Mouse (Mus musculus) stomach, embryonic 15.5 days (tissue): Measurements from ENCODE around the gene Gm20431. TPM values are rescaled to one million over a fixed set of nuclear protein-coding genes. Genes with fewer than 3 reads are reported as not detected.

Source experiments
- ATAC-seq: fragments of 200-750 bp; cut with Nextera tagmentation; 2 replicates; pipeline ENCODE4 v1.8.0; 2017; ENCODE audit warnings: low read depth, moderate number of reproducible peaks, moderate TSS enrichment; ENCODE audit not compliant: insufficient read depth, low FRiP score
- H3K27ac ChIP-seq: fragments of 300-500 bp; sonication (generic); 2 replicates; pipeline ENCODE4 v1.5.1; 2015; ENCODE audit warnings: mild to moderate bottlenecking, inconsistent platforms
- H3K27me3 ChIP-seq: fragments of 300-500 bp; sonication (generic); replicated peaks from 2 replicates; pipeline ENCODE4 v1.6.1; 2015; ENCODE audit warnings: inconsistent platforms
- H3K36me3 ChIP-seq: fragments of 300-500 bp; sonication (generic); 2 replicates; pipeline ENCODE4 v1.6.1; 2015; ENCODE audit warnings: inconsistent platforms
- H3K4me1 ChIP-seq: fragments of 300-500 bp; sonication (generic); 2 replicates; pipeline ENCODE4 v1.6.1; 2015; ENCODE audit warnings: inconsistent platforms
- H3K4me2 ChIP-seq: fragments of 300-500 bp; sonication (generic); 2 replicates; pipeline ENCODE4 v1.6.1; 2015; ENCODE audit warnings: mild to moderate bottlenecking, inconsistent platforms
- H3K4me3 ChIP-seq: fragments of 300-500 bp; sonication (generic); replicated peaks from 2 replicates; pipeline ENCODE4 v1.5.1; 2015; ENCODE audit warnings: inconsistent platforms
- H3K9ac ChIP-seq: fragments of 300-500 bp; sonication (generic); 2 replicates; pipeline ENCODE4 v1.6.1; 2015; ENCODE audit warnings: inconsistent platforms
- H3K9me3 ChIP-seq: fragments of 300-500 bp; sonication (generic); 2 replicates; pipeline ENCODE4 v1.6.1; 2016; ENCODE audit warnings: inconsistent platforms
- WGBS: fragments of 180-500 bp; shearing (Covaris S2); methylation state at CpG from one replicate; pipeline ENCODE4 v1.1.7; 2015; 5-methylcytosine and 5-hydroxymethylcytosine counted together
- polyA plus RNA-seq: library from polyadenylated mRNA; unstranded; fragments of >200 nt; fragmentation: Nextera tagmentation; extraction: Ambion mirVana; gene quantifications from 2 replicates; pipeline ENCODE4 v1.2.1, GENCODE M21; 2015

Gene Gm20431
- polyA plus RNA-seq, result 3.5 and 9.6 TPM in 2 replicates

- H3K27me3 ChIP-seq, result 0 out of 2 replicates have a peak, but pooled peaks cover 5% of the 10 kb centered on the region
- H3K4me2 ChIP-seq, result peak within 1 kb of the TSS; percentile 91
- WGBS, result under 1% methylated on average over 98 of the region's 110 CpGs
- H3K9me3 ChIP-seq, result no peaks in the 10 kb centered on the region
- peak; percentile 94 for ATAC-seq
- H3K4me1 ChIP-seq, result peaks cover 38% of the 10 kb centered on the region
- peak within 1 kb of the TSS; percentile 97 for H3K9ac ChIP-seq
- peak within 1 kb of the TSS; percentile 93 for H3K4me3 ChIP-seq
- H3K36me3 ChIP-seq, result 0 out of 2 replicates have a peak, but pooled peaks cover 5% of the 10 kb centered on the region
- peak within 1 kb of the TSS; percentile 73 for H3K27ac ChIP-seq
These were observed at the start of gene Gm20431 for GRCm38 (mm10) chr2:167661270-167662203. Gene Gm20431 (minus strand): TSS chr2:167661496.

- Histone ChIP-seq H3K4me1 (0 out of 2 replicates have a peak, but pooled peaks cover 5% of the 10 kb centered on the region), H3K4me2 (no peak overlapping the region), H3K4me3 (no peak overlapping the region), H3K36me3 (no peaks in the 10 kb centered on the region), H3K27me3 (no peaks in the 10 kb centered on the region), H3K9ac (no peak overlapping the region), H3K27ac (no peak overlapping the region), H3K9me3 (no peaks in the 10 kb centered on the region)
- ATAC-seq, result no peak
- WGBS, result 67% methylated on average over 6 of the region's 6 CpGs
These were observed 49.3 kb upstream of the Gm20431 start for GRCm38 (mm10) chr2:167710574-167710973.

GRCm38 (mm10) chr2:167709969-167710368 is 48.7 kb upstream of the Gm20431 start:
- no peak overlapping the region for H3K4me2 ChIP-seq
- H3K27ac ChIP-seq, result no peak overlapping the region
- 0 out of 2 replicates have a peak, but pooled peaks cover 5% of the 10 kb centered on the region for H3K4me1 ChIP-seq
- H3K4me3 ChIP-seq, result no peak overlapping the region
- WGBS, result 57% methylated on average over 6 of the region's 6 CpGs
- H3K9ac ChIP-seq, result no peak overlapping the region
- H3K36me3 ChIP-seq, result no peaks in the 10 kb centered on the region
- no peak for ATAC-seq
- H3K9me3 ChIP-seq, result no peaks in the 10 kb centered on the region
- H3K27me3 ChIP-seq, result no peaks in the 10 kb centered on the region

GRCm38 (mm10) chr2:167708373-167708772 is 47.1 kb upstream of the Gm20431 start:
- Histone ChIP-seq H3K9ac (no peak overlapping the region), H3K4me2 (no peak overlapping the region), H3K9me3 (no peaks in the 10 kb centered on the region), H3K4me1 (0 out of 2 replicates have a peak, but pooled peaks cover 5% of the 10 kb centered on the region), H3K4me3 (no peak overlapping the region), H3K27me3 (no peaks in the 10 kb centered on the region), H3K27ac (no peak overlapping the region), H3K36me3 (no peaks in the 10 kb centered on the region)
- WGBS, result 54% methylated on average over 15 of the region's 15 CpGs
- no peak for ATAC-seq

GRCm38 (mm10) chr2:167706183-167706939 is 45.1 kb upstream of the Gm20431 start:
- H3K9ac ChIP-seq, result no peak overlapping the region
- H3K27me3 ChIP-seq, result no peaks in the 10 kb centered on the region
- H3K27ac ChIP-seq, result no peak overlapping the region
- no peak overlapping the region for H3K4me2 ChIP-seq
- H3K4me1 ChIP-seq, result 0 out of 2 replicates have a peak, but pooled peaks cover 5% of the 10 kb centered on the region
- WGBS, result 71% methylated on average over 11 of the region's 11 CpGs
- H3K4me3 ChIP-seq, result no peak overlapping the region
- no peaks in the 10 kb centered on the region for H3K9me3 ChIP-seq
- H3K36me3 ChIP-seq, result no peaks in the 10 kb centered on the region
- ATAC-seq, result peak; percentile 40; the same call in 1 of the 2 replicates

DNA sequence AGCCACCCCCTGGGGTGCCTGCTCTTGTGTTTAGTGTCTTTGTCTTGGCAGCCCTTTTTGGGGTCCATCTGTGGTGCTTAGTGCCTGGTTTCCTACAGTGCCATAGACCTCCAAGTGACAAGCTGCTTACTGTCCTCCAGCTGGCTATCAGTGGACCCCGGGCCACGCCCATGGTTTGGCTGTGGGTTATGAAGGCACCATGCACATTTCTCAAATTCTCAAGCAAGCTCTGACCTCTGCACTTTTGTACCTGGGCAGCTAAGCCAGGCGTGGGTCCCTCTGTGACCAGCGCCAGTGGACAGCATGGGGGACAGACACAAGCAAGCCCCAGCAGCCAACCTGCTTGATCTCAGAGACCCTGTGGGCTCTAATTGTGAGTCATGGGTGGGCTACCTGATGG is 43.1 kb upstream of the Gm20431 start:
- Histone ChIP-seq H3K27me3 (no peaks in the 10 kb centered on the region), H3K9me3 (no peaks in the 10 kb centered on the region), H3K9ac (no peak overlapping the region), H3K36me3 (no peaks in the 10 kb centered on the region), H3K27ac (no peak overlapping the region), H3K4me2 (no peak overlapping the region), H3K4me3 (no peak overlapping the region), H3K4me1 (0 out of 2 replicates have a peak, but pooled peaks cover 5% of the 10 kb centered on the region)
- 89% methylated on average over 4 of the region's 4 CpGs for WGBS
- no peak for ATAC-seq

- no peak overlapping the region for H3K9ac ChIP-seq
- no peak for ATAC-seq
- no peaks in the 10 kb centered on the region for H3K27me3 ChIP-seq
- 78% methylated on average over 6 of the region's 6 CpGs for WGBS
- H3K4me1 ChIP-seq, result 0 out of 2 replicates have a peak, but pooled peaks cover 9% of the 10 kb centered on the region
- H3K36me3 ChIP-seq, result no peaks in the 10 kb centered on the region
- H3K9me3 ChIP-seq, result no peaks in the 10 kb centered on the region
- H3K4me2 ChIP-seq, result no peak overlapping the region
- no peak overlapping the region for H3K4me3 ChIP-seq
- no peak overlapping the region for H3K27ac ChIP-seq
These were observed 40.8 kb upstream of the Gm20431 start for GRCm38 (mm10) chr2:167702126-167702525.

- Histone ChIP-seq H3K36me3 (no peaks in the 10 kb centered on the region), H3K9me3 (no peaks in the 10 kb centered on the region)
These were observed 40.2 kb upstream of the Gm20431 start for GRCm38 (mm10) chr2:167701472-167701871.

GRCm38 (mm10) chr2:167700018-167700417 is 38.7 kb upstream of the Gm20431 start:
- H3K27ac ChIP-seq, result no peak overlapping the region
- no peaks in the 10 kb centered on the region for H3K27me3 ChIP-seq
- H3K4me2 ChIP-seq, result no peak overlapping the region
- H3K9ac ChIP-seq, result no peak overlapping the region
- H3K36me3 ChIP-seq, result no peaks in the 10 kb centered on the region
- no peaks in the 10 kb centered on the region for H3K9me3 ChIP-seq
- 72% methylated on average over 5 of the region's 5 CpGs for WGBS
- H3K4me1 ChIP-seq, result 0 out of 2 replicates have a peak, but pooled peaks cover 4% of the 10 kb centered on the region
- no peak overlapping the region for H3K4me3 ChIP-seq
- no peak for ATAC-seq

More at GRCm38 (mm10) chr2:167701472-167701871, 40.2 kb upstream of the Gm20431 start:
- no peak overlapping the region for H3K9ac ChIP-seq
- no peak overlapping the region for H3K4me3 ChIP-seq
- no peak for ATAC-seq
- H3K4me2 ChIP-seq, result no peak overlapping the region
- 0 out of 2 replicates have a peak, but pooled peaks cover 9% of the 10 kb centered on the region for H3K4me1 ChIP-seq
- 71% methylated on average over 5 of the region's 5 CpGs for WGBS
- H3K27ac ChIP-seq, result no peak overlapping the region
- H3K27me3 ChIP-seq, result no peaks in the 10 kb centered on the region

- 0 out of 2 replicates have a peak overlapping the region, but pooled peaks have one; percentile 46 for H3K27ac ChIP-seq
These were observed 36.6 kb upstream of the Gm20431 start for GRCm38 (mm10) chr2:167697902-167698301.

DNA sequence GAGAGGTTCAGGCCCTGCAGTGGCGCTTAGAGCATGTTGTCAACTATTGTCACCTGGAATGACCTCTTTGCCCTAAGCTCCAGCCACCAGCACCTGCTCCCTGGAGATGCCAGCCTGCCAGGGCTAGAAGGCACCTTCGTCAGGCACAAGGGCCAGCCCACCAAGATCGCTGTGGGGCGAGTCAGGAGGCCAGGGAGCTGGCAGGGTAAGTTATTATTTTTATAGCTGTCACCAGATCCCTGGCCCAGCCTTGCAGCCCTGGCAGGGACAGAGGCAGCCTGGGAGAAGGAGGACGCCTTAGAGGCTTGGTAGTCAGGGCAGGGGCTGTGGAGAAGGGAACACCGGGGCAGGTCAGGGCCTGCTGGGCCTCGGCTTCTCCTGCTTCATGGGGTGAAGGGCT is 34.8 kb upstream of the Gm20431 start:
- no peaks in the 10 kb centered on the region for H3K9me3 ChIP-seq
- no peak overlapping the region for H3K4me3 ChIP-seq
- H3K27ac ChIP-seq, result peak overlapping the region; percentile 3; the same call in 1 of the 2 replicates
- H3K9ac ChIP-seq, result no peak overlapping the region
- H3K36me3 ChIP-seq, result no peaks in the 10 kb centered on the region
- ATAC-seq, result no peak
- no peak overlapping the region for H3K4me2 ChIP-seq
- H3K4me1 ChIP-seq, result peaks cover 12% of the 10 kb centered on the region; the same call in 1 of the 2 replicates
- WGBS, result 83% methylated on average over 7 of the region's 7 CpGs
- no peaks in the 10 kb centered on the region for H3K27me3 ChIP-seq

More at GRCm38 (mm10) chr2:167697902-167698301, 36.6 kb upstream of the Gm20431 start:
- H3K4me2 ChIP-seq, result no peak overlapping the region; the same call in 1 of the 2 replicates
- no peaks in the 10 kb centered on the region for H3K36me3 ChIP-seq
- H3K4me1 ChIP-seq, result 0 out of 2 replicates have a peak, but pooled peaks cover 4% of the 10 kb centered on the region
- no peak overlapping the region for H3K9ac ChIP-seq
- 33% methylated on average over 5 of the region's 5 CpGs for WGBS
- H3K4me3 ChIP-seq, result no peak overlapping the region
- no peaks in the 10 kb centered on the region for H3K9me3 ChIP-seq
- peak; percentile 63; the same call in 1 of the 2 replicates for ATAC-seq
- H3K27me3 ChIP-seq, result no peaks in the 10 kb centered on the region
